Mouse (Mus musculus) stomach, postnatal 0 days (tissue): ENCODE data around the gene Lta.

Experiments used
- CTCF ChIP-seq: IDR thresholded peaks from 2 replicates; pipeline ENCODE4 v1.5.1; 2016; ENCODE audit warnings: antibody characterized with exemption, low read depth, mild to moderate bottlenecking, moderate library complexity
- EP300 ChIP-seq: optimal IDR thresholded peaks from 2 replicates; pipeline ENCODE3; 2016; ENCODE audit warnings: antibody characterized with exemption

- TF ChIP-seq CTCF (no peak), EP300 (no peak)
These were observed 41.0 kb downstream of the Lta start for GRCm38 (mm10) chr17:35164218-35164567.
